Mouse (Mus musculus): ENCODE measurements around the gene Fam3b.

GRCm38 (mm10) chr16:97466182-97466957 is 48.2 kb downstream of the Fam3b start:
- no peak for TF ChIP-seq ZMIZ1 (IDR thresholded peaks at IDR 0.05; ENCODE audit: low read depth, low read length)
- TF ChIP-seq USF1 (IDR thresholded peaks at IDR 0.05; ENCODE audit: low read depth, low read length) = no peak
- TF ChIP-seq CTCF (IDR thresholded peaks at IDR 0.05 in 2 of 3, conservative IDR thresholded peaks at IDR 0.05 in 1 of 3; ENCODE audit: control insufficient read depth in 1 of 3, insufficient read depth in 1 of 3, low read depth in 2 of 3, low read length in 3 of 3, poor library complexity in 1 of 3, severe bottlenecking in 1 of 3) = peak; percentile 22 to 84 (median 74); a peak in 5 of 6 replicates
- TF ChIP-seq EP300 (IDR thresholded peaks at IDR 0.05; ENCODE audit: low read depth in 1 of 2, low read length in 2 of 2) = no peak
- no peak for TF ChIP-seq JUND (IDR thresholded peaks at IDR 0.05; ENCODE audit: low read depth, low read length)
- TF ChIP-seq POLR2A (IDR thresholded peaks at IDR 0.05; ENCODE audit: control insufficient read depth in 1 of 2, insufficient read depth in 1 of 2, low read depth in 1 of 2, low read length in 2 of 2, poor library complexity in 1 of 2) = no peak
- TF ChIP-seq E2F4 (IDR thresholded peaks at IDR 0.05; ENCODE audit: borderline replicate concordance, low read depth, low read length) = no peak
- TF ChIP-seq MEF2A (IDR thresholded peaks at IDR 0.05; ENCODE audit: extremely low read depth, insufficient replicate concordance, low read depth, low read length, poor library complexity, severe bottlenecking) = no peak
